Mouse (Mus musculus) skeletal muscle tissue, adult 2 months (tissue): ENCODE results near the gene Nrxn3.

Source experiments
- DNase-seq: peaks from one replicate; pipeline ENCODE4 v3.0.0-alpha.2; 2012; ENCODE audit warnings: low read depth, low spot score

Gene Nrxn3

DNA sequence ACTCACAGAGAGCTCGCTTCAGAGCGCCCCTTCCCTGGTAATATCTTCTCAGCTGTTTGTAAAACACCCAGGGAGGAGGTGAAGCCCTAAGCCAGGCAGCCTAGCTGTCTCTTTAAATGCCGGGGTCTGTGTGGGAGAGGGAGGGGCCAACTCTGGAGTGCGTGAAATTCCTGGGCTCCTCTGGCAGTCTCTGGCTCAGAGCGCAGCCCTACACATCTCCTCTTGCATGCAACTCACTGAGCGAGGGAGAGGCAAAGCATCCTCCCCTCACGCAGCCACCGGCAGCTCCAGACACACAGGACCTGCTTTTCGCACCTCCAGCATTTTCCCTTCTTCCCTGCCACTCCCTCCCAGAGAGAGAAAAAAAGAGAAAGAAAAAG lies at the start of gene Nrxn3:
TSS of gene Nrxn3 (plus strand) at position 186 of the 380 bp plus-strand sequence.
- DNase-seq, result no peak

DNA sequence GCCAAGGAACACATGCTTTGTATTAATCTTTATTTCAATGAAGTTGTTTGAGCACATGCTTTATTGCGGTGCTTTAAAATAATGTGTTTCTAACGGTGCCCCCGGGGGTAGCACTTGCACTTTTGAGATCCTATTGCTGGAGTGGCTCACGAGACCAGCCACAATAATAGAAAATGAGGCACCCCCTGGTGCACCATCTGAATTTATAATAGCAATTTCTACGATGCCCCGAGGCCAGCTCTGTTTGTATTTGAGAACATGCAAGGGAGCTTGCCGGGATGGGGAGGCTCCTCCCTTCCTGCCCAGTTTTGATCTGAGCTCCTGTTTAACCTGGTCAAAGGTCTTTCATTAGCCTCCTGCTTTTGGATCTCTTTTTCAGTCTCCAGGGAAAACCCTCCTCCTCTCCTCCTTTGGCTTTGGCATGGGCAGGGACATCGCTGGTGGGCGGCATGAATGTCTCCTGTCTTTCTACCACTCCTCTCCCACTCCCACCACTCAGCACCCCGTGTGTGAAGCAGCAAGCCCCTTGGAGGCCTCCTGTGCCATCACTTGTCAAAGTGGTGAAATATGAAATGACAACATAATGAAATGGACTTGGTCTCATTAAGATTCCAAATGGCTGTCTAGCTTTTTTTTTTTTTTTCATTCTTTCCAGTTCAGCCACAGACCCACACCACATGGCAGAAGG lies 18.4 kb upstream of the Nrxn3 start:
- DNase-seq, result no peak

DNA sequence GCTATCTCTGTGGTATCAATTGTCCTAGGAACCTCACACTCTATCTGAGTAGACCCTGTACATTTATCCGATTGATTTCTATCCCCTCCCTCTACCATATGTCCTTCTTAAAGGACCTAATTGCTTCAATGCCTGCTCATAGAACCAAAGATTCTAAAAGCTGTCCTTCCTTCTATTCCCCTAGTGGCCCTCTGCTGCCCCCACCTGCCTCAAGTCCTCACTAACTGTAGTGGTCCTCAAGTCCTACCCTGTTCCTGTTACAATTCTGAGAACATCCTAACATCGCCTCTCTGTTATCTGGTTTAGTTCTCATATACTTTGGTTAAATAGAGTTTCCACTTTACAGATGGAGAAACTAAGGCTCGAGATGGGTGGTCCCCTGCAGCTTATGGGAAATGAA lies 16.7 kb upstream of the Nrxn3 start:
- DNase-seq, result no peak

DNA sequence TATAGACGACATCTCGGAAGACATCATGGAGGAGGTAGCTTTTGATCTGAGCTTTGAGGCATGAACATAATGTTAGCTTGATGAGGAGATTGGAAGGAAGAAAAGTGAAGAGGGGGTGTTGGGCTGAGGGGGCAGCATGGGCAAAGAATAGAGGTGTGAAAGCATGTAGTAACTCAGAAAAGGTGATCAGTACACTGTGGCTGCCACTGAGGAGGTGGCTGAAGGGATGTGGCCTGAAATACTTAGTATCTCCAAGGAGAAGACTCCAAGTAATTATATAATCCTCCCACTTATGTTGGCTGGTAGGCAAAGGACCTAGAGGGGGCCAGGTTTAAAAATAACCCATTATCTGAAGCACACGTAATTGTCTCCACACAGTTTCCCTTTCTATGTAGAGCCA lies 14.9 kb upstream of the Nrxn3 start:
- no peak for DNase-seq

DNA sequence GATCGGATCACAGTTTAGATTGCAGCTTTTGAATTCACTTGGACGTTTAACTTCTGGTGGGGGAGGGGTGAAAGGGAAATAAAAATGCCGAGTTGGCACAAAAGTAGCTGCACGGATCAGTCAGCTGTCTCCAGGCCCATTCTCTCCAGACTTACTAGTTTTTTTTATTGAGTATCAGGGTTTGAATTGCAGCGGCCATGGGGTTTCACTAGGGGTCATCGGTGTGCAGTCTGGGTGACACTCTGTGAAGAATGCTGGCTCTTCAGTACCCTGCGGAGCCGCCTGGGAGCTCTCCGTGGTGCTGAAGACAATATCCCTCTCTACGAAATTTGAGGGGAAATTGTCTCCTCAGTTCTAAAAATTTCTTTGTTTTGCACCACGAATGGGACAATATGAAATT lies 13.5 kb upstream of the Nrxn3 start:
- DNase-seq, result no peak

DNA sequence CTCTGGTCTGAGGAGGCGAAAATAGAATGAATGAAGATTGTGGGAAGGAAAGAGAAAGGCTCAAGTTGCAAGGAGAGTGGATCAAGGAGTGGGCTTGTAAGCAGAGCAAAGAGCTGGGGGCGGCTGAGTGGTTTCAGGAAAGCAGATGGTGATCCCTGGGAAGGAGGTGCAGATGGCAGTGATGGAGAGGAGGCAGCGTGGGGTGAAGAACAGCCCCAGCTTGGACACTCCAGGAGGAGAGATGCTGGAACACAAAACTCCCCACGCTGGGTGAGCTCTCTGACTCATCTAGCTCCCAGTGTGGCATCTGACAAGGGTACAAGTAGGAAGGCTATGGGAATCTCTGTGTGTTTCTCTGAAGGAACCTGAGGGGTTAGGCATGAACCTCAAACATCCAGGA lies 9.2 kb upstream of the Nrxn3 start:
- DNase-seq, result no peak

DNA sequence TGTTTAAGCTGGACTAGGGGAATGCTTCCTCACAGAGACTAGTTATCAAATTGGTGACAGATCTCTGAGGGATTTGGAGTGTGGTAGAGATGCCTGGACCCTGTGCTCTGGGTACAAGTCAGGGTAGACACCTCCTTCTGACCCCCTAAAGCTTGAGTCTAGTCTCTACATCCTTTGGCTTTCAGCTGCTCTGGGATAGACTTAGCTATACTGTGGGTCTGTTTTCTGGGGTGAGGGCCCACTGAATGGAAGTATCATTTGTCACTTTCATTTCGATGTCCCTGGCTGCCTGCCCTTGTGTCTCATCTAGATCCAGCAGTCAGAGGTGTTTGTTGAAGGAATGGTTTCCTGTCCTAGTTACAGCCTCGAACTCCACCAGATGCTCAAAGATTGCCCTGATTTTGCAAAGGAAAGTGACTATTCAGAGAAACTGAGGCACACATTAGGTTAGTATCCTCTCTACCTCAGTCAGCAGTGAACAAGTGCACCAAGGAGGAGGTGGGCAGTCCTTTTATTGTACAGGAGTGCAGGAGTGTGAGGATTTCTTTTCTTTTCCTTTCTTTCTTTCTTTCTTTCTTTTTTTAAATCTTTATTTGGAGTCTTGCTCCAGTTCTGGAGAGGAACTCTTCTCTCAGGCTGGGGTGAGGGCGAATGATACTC lies 515 bp upstream of the Nrxn3 start:
- no peak for DNase-seq

DNA sequence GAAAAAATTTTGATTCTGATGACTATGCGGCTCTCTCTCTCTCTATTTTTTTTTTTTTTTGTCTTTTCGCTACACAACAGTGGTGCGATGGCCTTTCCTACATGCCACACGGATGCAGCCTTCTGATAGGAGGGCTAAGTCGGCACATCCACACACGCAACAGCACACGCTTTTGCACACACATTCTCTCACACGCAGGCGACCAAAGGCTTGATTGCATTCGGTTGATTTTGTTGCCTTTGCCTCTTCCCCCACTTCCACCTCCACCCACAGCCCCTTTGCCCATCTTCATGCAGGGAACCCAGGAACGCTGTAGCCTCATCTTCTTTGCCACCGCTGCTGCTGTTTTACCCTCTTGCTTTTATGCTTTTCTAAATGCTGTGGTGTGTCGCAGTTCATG lies 3.6 kb downstream of the Nrxn3 start:
- DNase-seq, result no peak

DNA sequence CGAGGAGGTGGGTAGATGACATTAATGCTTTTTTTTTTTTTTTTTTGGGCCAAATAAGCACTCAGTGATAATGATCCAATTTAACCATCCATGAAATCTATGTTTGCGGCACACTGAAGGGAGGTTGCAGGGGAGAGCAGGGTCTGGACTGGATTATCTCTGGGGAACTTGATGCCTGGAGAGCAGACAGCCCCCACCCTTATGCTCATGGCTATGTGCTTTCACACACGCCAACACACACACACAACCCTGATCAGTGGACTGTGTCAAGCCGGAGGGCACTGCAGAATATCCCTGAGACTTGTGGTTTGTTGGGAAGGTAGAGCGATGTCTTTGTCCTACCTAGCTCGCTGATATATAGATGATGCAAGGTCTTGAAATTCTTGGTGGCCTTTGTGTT lies 4.1 kb downstream of the Nrxn3 start:
- no peak for DNase-seq

DNA sequence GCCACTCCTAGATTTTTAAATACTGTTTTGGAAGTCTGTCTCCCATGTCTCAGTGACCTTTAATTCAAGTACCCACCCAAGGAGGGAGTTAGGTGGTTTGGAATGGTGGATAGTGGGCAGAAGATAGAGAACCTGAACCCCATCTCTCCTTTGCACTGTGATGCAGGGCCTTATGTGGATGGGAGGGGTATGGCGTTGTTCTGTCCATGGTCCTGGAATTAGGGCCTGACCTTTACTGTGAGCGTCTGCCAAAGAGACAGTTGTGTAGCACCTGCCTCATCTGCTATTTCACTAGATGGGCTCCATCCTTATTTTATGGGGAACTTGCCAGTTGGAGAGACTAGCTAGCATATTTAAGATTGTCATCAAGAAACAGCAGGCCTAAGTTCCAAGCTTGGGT lies 8.0 kb downstream of the Nrxn3 start:
- DNase-seq, result no peak

DNA sequence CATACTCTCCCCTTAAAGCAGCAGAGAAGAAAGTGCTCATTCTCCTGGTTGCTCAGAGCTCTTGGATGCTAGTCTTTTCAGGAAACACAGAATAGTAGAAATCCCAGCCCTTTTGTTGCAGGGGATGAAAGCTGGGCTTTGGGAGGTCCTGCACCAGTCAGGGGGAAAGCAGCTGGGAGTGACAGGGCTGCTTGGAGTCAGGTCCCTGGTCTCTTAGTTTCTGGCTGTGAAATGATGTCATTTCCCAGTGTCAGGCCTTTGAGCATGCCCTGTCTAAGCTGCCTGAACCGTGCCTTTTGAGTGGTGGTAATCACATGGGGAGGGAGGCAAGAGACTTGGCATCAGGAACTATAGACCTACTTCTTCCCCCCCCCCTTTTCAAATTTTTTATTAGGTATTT lies 12.4 kb downstream of the Nrxn3 start:
- no peak for DNase-seq

DNA sequence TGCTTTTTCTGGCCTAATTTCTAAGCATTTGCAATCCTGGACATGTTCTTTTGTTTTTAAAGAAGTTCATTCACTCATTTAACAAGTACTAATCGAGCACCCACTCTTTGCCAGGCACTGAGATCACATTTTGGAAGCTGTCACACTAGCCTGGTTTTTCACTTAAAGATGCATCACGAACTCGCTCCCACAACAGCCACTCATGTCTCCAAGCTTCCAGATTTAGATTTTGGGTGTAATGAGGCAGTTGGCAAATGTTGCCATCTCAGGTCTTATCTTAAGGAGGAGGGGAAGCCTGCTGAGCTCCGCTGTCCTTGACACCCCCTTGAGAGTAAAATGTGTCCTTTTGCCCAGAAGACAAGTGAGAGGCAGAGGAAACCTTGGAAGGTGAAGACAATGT lies 14.4 kb downstream of the Nrxn3 start:
- DNase-seq, result no peak

DNA sequence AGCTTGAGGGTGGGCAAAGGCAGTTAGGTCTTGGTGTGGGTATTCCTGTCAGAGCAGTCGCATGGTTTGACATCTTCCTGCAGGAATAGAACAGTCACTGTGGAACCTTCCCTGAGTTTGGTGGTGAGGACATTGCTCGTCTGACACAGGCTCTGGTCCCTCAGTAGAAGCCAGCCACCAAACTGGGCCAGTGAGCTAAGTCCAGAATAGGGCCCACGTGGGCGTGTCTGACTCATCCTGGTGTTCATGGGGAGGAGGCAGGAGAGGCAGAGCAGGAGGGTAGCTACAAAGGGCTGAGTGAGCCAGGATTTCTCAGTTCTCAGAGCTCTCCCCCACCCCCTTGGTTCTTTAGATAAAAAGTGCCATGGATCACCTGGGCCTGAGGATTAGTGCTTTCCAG lies 15.9 kb downstream of the Nrxn3 start:
- no peak for DNase-seq

DNA sequence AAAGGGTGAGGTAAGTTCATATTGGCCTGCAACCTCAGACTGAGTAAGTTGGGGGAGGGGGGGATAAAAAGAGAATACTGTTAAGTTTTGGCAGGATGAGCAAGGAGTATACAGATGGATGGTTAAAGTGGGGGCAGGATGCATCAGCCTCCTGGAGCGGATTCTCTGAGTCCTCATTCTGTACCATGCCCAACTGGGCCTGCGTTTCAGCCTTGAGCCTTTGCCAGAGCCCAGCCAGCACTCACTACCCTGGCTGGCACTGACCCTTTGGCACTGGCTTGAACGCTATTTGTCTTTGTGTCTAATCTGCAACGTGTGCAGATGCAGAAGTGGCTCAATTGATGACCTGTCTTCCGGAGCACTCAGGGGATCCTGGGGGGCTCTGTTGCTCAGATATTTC lies 24.1 kb downstream of the Nrxn3 start:
- no peak for DNase-seq

DNA sequence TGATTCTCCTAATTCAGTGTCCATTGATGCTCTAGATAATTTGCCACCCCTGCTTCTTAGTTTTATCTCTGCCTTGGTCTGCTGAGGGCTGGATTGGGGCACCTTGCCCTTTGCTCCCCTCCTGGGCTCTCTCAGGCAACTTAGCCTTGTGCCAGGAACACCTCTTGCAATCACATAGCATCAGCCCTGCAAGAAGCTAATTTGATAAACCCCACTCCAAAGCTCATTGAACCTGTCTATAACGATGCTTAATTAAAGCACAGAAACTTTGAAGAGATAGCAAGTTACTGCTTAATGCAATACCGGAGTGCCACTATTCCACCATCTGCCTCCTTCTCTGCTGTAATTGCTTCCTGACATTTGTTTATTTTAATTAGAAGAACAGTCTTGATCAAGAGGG lies 42.1 kb downstream of the Nrxn3 start:
- no peak for DNase-seq

DNA sequence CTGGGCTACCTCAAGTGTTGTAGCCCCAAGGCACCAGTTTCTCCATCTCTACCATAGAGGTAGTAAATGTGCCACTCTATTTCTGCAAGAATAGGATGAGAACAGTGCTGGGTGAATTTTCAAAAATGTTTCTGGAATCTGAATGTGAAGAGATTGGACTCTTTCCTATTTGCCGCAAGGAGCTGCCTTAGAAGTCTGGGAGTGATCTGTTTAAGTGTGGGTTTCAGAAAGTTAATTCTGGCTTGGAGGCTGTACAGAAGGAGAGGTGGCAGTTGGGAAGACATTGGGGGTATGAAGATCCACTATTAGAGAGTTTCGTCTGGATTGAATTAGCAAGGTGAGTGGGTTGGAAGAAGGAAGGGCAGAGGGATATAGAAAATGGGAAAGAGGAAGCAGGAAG lies 52.0 kb downstream of the Nrxn3 start:
- DNase-seq, result no peak

DNA sequence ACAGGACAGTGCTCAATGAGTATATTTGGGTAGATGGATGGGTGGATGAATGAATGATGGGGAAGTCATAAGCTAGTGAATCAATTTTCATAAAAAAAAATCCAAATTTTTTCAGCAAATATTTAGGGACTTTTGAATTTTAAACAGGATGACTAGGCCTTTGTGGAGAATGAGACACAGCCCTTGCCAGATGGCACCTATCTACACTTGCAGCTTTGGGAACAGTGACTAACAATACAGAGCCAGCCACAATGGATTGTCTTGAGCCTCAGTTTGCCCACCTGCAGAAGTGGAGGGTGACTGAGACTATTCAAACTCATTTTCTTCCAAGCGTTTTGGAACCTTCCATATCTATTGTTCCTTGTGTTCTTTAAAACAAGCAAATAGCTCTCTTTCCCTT lies 55.4 kb downstream of the Nrxn3 start:
- DNase-seq, result no peak

DNA sequence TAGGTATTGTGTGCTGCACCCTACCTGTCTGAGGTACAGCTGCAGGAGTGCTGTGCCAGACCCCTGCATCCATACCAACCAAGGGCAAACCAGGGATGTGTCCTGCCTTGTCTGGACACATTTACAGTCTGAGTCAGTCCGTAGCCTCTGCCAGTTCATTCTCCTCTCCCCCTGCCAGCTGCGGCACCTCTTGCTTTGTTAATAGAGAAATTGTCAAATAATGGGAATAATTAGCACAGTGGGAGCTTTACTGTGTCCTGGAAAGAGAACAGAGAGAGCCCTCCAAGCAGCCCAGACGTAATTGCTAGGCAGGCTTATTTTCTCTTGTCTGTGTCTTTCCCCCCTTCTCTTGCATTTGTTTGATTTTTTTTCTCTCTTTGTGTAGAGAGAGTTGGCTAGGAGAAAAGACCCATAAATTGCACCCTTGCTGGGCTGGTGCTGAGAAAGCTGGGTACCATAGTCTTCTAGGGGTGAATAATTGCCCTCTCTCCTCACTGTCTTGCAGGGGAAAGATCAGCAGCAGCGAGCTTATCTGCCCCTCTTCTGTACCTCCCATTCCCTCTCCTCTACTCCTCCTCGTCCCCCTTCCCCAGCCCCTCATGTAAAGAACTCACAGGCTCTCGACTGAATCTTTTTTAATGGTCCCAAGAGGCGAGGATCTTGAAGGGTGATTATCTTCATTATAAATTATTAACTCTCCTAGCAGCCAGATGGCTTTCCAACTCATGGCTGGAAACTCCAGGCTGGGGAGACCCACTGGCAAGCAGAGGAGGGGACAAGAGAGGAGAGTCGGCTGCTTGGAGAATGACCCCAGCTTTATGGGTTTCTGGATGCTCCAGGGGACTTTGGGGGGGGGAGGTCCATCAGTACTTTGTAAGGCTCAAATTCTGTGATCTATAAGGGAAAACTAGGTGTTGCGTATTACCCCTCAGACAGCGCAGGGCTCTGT lies 61.8 kb downstream of the Nrxn3 start:
- DNase-seq, result no peak

DNA sequence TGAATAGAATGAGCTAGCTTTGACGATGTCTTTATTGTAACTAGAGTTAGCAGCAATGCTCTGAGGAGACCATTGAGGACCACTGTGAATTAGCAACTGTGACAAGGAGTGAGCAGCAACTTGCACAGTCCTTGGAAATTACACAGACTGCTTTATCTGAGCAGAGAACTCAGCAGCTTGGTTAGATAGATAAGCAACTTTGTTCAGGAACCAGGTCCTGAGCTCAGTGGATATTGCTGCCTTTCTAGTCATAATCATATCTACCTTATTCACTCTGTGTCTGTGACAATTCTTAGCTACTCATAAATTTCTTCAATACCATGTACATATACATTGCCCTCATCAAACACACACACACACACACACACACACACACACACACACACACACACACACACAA lies 70.6 kb downstream of the Nrxn3 start:
- DNase-seq, result no peak

DNA sequence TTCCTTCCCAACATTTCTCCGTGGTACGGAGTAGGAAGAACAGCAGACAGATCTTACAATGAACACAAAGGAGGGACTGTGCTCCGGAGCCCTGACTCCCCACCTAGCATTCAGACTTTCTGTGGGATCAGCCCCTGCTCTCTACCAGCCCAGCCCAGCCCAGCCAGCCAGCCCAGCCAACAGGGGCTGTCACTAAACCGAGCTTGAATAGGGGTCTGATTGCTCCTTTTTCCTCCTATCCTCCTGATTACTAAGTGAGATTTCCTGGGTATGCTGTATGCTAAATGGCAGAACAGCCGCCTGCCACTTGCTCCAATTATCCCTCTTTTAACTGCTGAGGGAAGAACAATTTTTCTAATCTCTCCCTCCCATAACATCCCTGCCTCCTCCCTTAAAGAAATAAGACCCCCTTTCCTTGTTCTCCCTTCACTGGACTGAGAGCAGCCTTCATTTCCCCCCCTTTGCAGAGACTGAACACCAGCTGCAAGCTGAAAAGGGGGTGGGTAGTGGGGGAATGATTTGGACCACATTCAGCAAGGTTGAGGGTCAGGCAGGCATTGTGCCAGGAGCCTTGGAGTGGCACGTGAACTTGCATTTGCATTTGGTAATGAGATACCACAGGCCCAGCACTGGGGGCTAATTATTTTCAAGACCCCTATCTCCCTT lies 78.4 kb downstream of the Nrxn3 start:
- no peak for DNase-seq

DNA sequence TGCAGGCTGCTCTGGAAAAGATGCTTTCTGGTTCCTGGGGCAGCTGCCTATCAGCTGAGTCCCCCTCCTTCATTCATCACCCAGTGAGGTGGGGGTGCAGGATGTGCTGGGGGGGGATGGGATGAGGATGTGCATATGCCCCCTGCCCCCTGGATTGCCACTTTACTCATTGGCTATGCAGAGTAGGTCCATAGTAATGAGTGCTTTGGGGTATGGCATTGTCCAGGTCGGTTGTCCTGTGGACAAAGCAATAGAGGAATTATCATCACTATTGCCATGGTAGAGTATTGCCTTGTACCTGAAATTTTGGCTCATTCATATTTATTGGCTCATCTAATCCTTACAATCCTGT lies 79.0 kb downstream of the Nrxn3 start:
- DNase-seq, result no peak

DNA sequence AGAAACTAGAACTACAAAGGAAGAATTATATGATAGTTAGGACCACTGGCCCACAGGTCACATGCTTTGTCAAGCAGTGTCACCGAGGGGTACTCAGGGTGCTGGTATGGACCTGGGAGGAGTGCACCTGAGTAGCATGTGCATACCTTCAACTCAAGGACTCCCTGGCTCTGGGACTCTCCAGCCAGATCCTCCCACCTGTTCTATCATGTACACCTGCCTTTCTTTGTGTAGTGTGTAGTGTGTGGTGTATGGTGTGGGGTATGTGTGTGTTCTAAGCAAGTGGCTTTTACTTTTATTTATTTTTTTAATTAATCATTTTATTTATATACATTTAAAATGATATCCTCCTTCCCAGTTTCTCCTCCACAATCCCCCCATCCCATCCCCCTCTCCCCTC lies 86.3 kb downstream of the Nrxn3 start:
- DNase-seq, result no peak
